Mouse (Mus musculus) limb, embryonic 11.5 days (tissue): Measurements from ENCODE around the gene Gja10. TPM values are rescaled to one million over a fixed set of nuclear protein-coding genes. Genes with fewer than 3 reads are reported as not detected.

Experiments
- ATAC-seq: fragments of 200-750 bp; cut with Nextera tagmentation; 2 replicates; pipeline ENCODE4 v1.8.0; 2017; ENCODE audit warnings: low read depth; ENCODE audit not compliant: insufficient number of reproducible peaks, low FRiP score, low TSS enrichment
- DNase-seq: peaks from one replicate; pipeline ENCODE4 v3.0.0-alpha.2; 2015; ENCODE audit warnings: low spot score
- H3K27ac ChIP-seq: fragments of 300-500 bp; sonication (generic); replicated peaks from 2 replicates; pipeline ENCODE4 v1.5.1; 2014; ENCODE audit warnings: low read depth, mild to moderate bottlenecking, low read length
- H3K27me3 ChIP-seq: fragments of 300-500 bp; sonication (generic); 2 replicates; pipeline ENCODE4 v1.6.1; 2014; ENCODE audit warnings: mild to moderate bottlenecking, low read length, mixed read lengths; ENCODE audit not compliant: control insufficient read depth, insufficient read depth
- H3K36me3 ChIP-seq: fragments of 300-500 bp; sonication (generic); 2 replicates; pipeline ENCODE4 v1.6.1; 2014; ENCODE audit warnings: mild to moderate bottlenecking, low read length, moderate library complexity, mixed read lengths; ENCODE audit not compliant: control insufficient read depth, insufficient read depth
- H3K4me1 ChIP-seq: fragments of 300-500 bp; sonication (generic); 2 replicates; pipeline ENCODE4 v1.6.1; 2014; ENCODE audit warnings: low read length, mixed read lengths; ENCODE audit not compliant: control insufficient read depth, insufficient read depth
- H3K4me2 ChIP-seq: fragments of 300-500 bp; sonication (generic); 2 replicates; pipeline ENCODE4 v1.6.1; 2014; ENCODE audit warnings: low read depth, mild to moderate bottlenecking, moderate library complexity; ENCODE audit not compliant: severe bottlenecking
- H3K4me3 ChIP-seq: fragments of 300-500 bp; sonication (generic); 2 replicates; pipeline ENCODE4 v1.5.1; 2014; ENCODE audit warnings: low read depth, low read length
- H3K9ac ChIP-seq: fragments of 300-500 bp; sonication (generic); 2 replicates; pipeline ENCODE4 v1.6.1; 2014; ENCODE audit warnings: mild to moderate bottlenecking, low read length
- H3K9me3 ChIP-seq: fragments of 300-500 bp; sonication (generic); 2 replicates; pipeline ENCODE4 v1.6.1; 2016; ENCODE audit warnings: low read length; ENCODE audit not compliant: control insufficient read depth
- WGBS: fragments of 180-500 bp; shearing (Covaris S2); extraction: QIAGEN DNeasy Blood & Tissue Kit; methylation state at CpG from one replicate; pipeline ENCODE4 v1.1.7; 2014; 5-methylcytosine and 5-hydroxymethylcytosine counted together
- polyA plus RNA-seq: library from polyadenylated mRNA; unstranded; fragments of >200 nt; fragmentation: Nextera tagmentation; extraction: Ambion mirVana; gene quantifications from 2 replicates; pipeline ENCODE4 v1.2.1, GENCODE M21; 2014

Gja10 gene
- polyA plus RNA-seq, 1 experiment from 2014 or later: not detected

DNA sequence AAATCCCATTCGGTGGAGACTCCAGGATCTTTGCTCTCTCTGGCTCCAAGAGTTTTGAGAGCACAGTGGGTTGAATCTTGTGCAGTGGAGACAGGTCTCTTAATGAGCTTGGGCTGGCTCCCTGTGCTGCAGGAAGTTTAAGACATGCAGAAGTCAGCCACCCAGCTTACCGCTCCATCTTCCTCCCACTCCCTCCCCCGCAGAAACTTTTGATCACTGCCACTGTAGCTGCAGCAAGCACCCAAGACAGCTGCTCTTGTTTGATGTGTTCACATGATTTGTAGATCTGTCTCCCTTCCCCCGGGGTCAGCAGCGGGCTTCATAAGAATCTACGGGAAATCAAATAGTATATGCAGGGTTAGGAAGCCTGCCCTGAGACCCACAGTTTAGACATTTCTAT, 42.3 kb downstream of the Gja10 start:
- H3K4me2 ChIP-seq: no peak overlapping the region
- no peak overlapping the region for H3K9ac ChIP-seq
- ATAC-seq (no peak), DNase-seq (no peak)
- no peak overlapping the region for H3K27ac ChIP-seq
- H3K4me1 ChIP-seq: 0 out of 2 replicates have a peak, but pooled peaks cover 3% of the 10 kb centered on the region
- no peak overlapping the region for H3K4me3 ChIP-seq
- 14% methylated on average over 6 of the region's 6 CpGs for WGBS
- H3K9me3 ChIP-seq: no peaks in the 10 kb centered on the region
- no peaks in the 10 kb centered on the region; the same call in none of the 2 replicates for H3K36me3 ChIP-seq
- H3K27me3 ChIP-seq: no peaks in the 10 kb centered on the region

DNA sequence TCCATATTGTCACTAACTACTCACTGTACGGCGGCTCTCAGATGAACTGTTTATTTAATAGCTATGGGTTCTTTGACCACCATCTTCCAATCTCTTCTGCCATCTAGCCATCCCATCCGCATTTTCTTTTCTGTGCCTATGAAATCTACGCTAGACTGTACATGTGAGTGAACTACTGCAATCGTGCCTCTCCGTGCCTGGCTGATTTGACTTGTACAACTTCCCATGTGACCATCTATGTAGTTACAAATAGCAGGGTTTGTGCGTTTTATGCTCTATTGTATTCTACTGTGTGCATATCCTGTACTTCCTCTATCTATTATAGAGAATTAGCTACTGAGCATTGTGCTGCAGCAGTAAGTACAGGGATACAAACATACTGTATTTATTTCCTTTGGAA, 47.1 kb downstream of the Gja10 start:
- ATAC-seq (no peak), DNase-seq (no peak)
- H3K27me3 ChIP-seq: no peaks in the 10 kb centered on the region
- no peak overlapping the region for H3K9ac ChIP-seq
- no peak overlapping the region for H3K4me2 ChIP-seq
- no peak overlapping the region for H3K4me3 ChIP-seq
- H3K9me3 ChIP-seq: no peaks in the 10 kb centered on the region
- no peaks in the 10 kb centered on the region; the same call in 1 of the 2 replicates for H3K36me3 ChIP-seq
- H3K27ac ChIP-seq: no peak overlapping the region
- WGBS: 92% methylated on average over 7 of the region's 7 CpGs
- 0 out of 2 replicates have a peak, but pooled peaks cover 3% of the 10 kb centered on the region for H3K4me1 ChIP-seq

DNA sequence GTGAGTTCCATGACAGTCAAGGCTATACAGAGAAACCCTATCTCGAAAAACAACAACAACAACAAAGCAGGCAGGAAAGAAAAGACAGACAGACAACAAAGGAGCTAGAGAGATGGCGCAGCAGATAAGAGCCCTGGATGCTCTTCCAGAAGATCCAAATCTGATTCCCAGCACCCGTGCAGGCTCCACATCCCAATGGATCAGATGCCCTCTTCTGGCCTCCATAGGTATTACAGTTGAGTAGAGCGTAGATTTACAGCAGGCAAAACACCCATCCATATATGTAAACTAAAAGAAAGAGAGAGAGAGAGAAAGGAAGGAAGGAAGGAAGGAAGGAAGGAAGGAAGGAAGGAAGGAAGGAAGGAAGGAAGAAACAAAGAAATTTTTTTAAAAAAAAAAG, 51.2 kb downstream of the Gja10 start:
- no peaks in the 10 kb centered on the region for H3K9me3 ChIP-seq
- ATAC-seq (no peak), DNase-seq (peak; percentile 49)
- no peaks in the 10 kb centered on the region for H3K4me1 ChIP-seq
- H3K36me3 ChIP-seq: no peaks in the 10 kb centered on the region
- no peak overlapping the region for H3K4me2 ChIP-seq
- no peak overlapping the region for H3K9ac ChIP-seq
- H3K27me3 ChIP-seq: no peaks in the 10 kb centered on the region
- H3K4me3 ChIP-seq: no peak overlapping the region
- no peak overlapping the region for H3K27ac ChIP-seq
- 51% methylated on average over 4 of the region's 4 CpGs for WGBS

DNA sequence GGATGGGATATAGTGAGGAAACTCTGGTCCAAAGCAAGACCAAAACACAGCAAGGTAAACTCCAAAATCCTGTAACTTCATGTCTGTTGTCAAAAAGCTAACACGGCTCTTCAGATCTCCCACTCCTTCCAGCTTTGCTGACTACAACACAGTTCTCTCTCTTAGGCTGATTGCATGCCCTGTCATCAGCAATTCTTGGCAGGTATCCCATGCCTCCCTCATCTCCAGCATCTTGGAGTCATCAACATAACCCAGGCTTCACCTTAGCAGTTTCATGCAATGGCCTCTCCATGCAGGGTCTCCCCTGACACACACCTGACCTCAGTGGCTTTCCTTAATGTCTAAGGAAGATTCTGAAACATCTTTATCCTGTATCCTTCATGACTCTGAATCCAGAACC, 53.4 kb downstream of the Gja10 start:
- no peak overlapping the region for H3K27ac ChIP-seq
- ATAC-seq (no peak), DNase-seq (no peak)
- H3K4me2 ChIP-seq: no peak overlapping the region
- H3K27me3 ChIP-seq: no peaks in the 10 kb centered on the region
- no peaks in the 10 kb centered on the region for H3K4me1 ChIP-seq
- WGBS: 91% methylated on average over 1 of the region's 1 CpGs
- no peaks in the 10 kb centered on the region for H3K36me3 ChIP-seq
- H3K9ac ChIP-seq: no peak overlapping the region
- no peak overlapping the region for H3K4me3 ChIP-seq
- H3K9me3 ChIP-seq: no peaks in the 10 kb centered on the region

Other genes with a start within 250 kb of the Gja10 start
- 74.3 and 81.2 TPM in 2 replicates for gene Casp8ap2, start 12.7 kb upstream of the Gja10 start, polyA plus RNA-seq
- gene Mdn1, start 54.4 kb upstream of the Gja10 start, polyA plus RNA-seq: 21.3 and 24.8 TPM in 2 replicates
- 114 and 127 TPM in 2 replicates for gene Lyrm2, start 197.5 kb upstream of the Gja10 start, polyA plus RNA-seq